Mouse (Mus musculus): ENCODE measurements around the gene Map3k14. TPM values are rescaled to one million over a fixed set of nuclear protein-coding genes. Genes with fewer than 3 reads are reported as not detected.

The Map3k14 gene
- polyA plus RNA-seq, 1 experiment from 2014 or later, result 1.6 TPM

GRCm38 (mm10) chr11:103246081-103246730 is 21.1 kb downstream of the Map3k14 start:
- no peak overlapping the region for H3K4me3 ChIP-seq (ENCODE audit: low read depth, low read length)
- H3K36me3 ChIP-seq (ENCODE audit: control insufficient read depth, insufficient read depth, low read length), result no peaks in the 10 kb centered on the region
- H3K9me3 ChIP-seq (ENCODE audit: control insufficient read depth, low read length), result no peaks in the 10 kb centered on the region
- DNase-seq (ENCODE audit: low spot score) (no peak), ATAC-seq (replicated peaks; ENCODE audit: low FRiP score) (no peak)
- H3K4me2 ChIP-seq, result no peak overlapping the region
- no peak overlapping the region for H3K9ac ChIP-seq (ENCODE audit: low read depth, low read length)
- H3K4me1 ChIP-seq (replicated peaks; ENCODE audit: control insufficient read depth, insufficient read depth, low read length), result peaks cover 16% of the 10 kb centered on the region
- peak overlapping the region; percentile 16; the same call in 1 of the 2 replicates for H3K27ac ChIP-seq (ENCODE audit: low read depth, low read length)
- 45% methylated on average over 10 of the region's 10 CpGs for WGBS
- H3K27me3 ChIP-seq (replicated peaks; ENCODE audit: control insufficient read depth, insufficient read depth, low read length), result no peaks in the 10 kb centered on the region

- Histone ChIP-seq H3K4me1 (replicated peaks; ENCODE audit: control insufficient read depth, insufficient read depth, low read length) (peaks cover 16% of the 10 kb centered on the region), H3K4me3 (ENCODE audit: low read depth, low read length) (no peak overlapping the region)
These were observed 22.4 kb downstream of the Map3k14 start for GRCm38 (mm10) chr11:103244856-103245255.

GRCm38 (mm10) chr11:103240740-103241139 is 26.5 kb downstream of the Map3k14 start:
- H3K9ac ChIP-seq (ENCODE audit: low read depth, low read length), result no peak overlapping the region
- DNase-seq (ENCODE audit: low spot score) (no peak), ATAC-seq (replicated peaks; ENCODE audit: low FRiP score) (no peak)
- no peaks in the 10 kb centered on the region for H3K27me3 ChIP-seq (replicated peaks; ENCODE audit: control insufficient read depth, insufficient read depth, low read length)
- H3K4me3 ChIP-seq (ENCODE audit: low read depth, low read length), result no peak overlapping the region
- no peaks in the 10 kb centered on the region; the same call in 1 of the 2 replicates for H3K36me3 ChIP-seq (ENCODE audit: control insufficient read depth, insufficient read depth, low read length)
- H3K4me2 ChIP-seq, result no peak overlapping the region
- 43% methylated on average over 7 of the region's 7 CpGs for WGBS
- H3K27ac ChIP-seq (ENCODE audit: low read depth, low read length), result no peak overlapping the region
- no peaks in the 10 kb centered on the region for H3K9me3 ChIP-seq (ENCODE audit: control insufficient read depth, low read length)
- peaks cover 2% of the 10 kb centered on the region for H3K4me1 ChIP-seq (replicated peaks; ENCODE audit: control insufficient read depth, insufficient read depth, low read length)

More at GRCm38 (mm10) chr11:103244856-103245255, 22.4 kb downstream of the Map3k14 start:
- H3K9ac ChIP-seq (ENCODE audit: low read depth, low read length), result no peak overlapping the region
- no peaks in the 10 kb centered on the region for H3K27me3 ChIP-seq (replicated peaks; ENCODE audit: control insufficient read depth, insufficient read depth, low read length)
- no peaks in the 10 kb centered on the region for H3K9me3 ChIP-seq (ENCODE audit: control insufficient read depth, low read length)
- DNase-seq (ENCODE audit: low spot score), result no peak
- H3K36me3 ChIP-seq (ENCODE audit: control insufficient read depth, insufficient read depth, low read length), result no peaks in the 10 kb centered on the region
- H3K4me2 ChIP-seq, result no peak overlapping the region
- ATAC-seq (replicated peaks; ENCODE audit: low FRiP score), result no peak
- H3K27ac ChIP-seq (ENCODE audit: low read depth, low read length), result no peak overlapping the region
- WGBS, result 84% methylated on average over 4 of the region's 4 CpGs

- 63% methylated on average over 9 of the region's 9 CpGs for WGBS
- Histone ChIP-seq H3K27ac (ENCODE audit: low read depth, low read length) (no peak overlapping the region), H3K4me2 (no peak overlapping the region), H3K4me3 (ENCODE audit: low read depth, low read length) (no peak overlapping the region), H3K36me3 (ENCODE audit: control insufficient read depth, insufficient read depth, low read length) (no peaks in the 10 kb centered on the region; the same call in 1 of the 2 replicates), H3K27me3 (replicated peaks; ENCODE audit: control insufficient read depth, insufficient read depth, low read length) (no peaks in the 10 kb centered on the region), H3K4me1 (replicated peaks; ENCODE audit: control insufficient read depth, insufficient read depth, low read length) (no peaks in the 10 kb centered on the region; the same call in 1 of the 2 replicates), H3K9me3 (ENCODE audit: control insufficient read depth, low read length) (no peaks in the 10 kb centered on the region), H3K9ac (ENCODE audit: low read depth, low read length) (no peak overlapping the region)
- DNase-seq (ENCODE audit: low spot score), result no peak
- no peak for ATAC-seq (replicated peaks; ENCODE audit: low FRiP score)
These were observed 29.5 kb downstream of the Map3k14 start for GRCm38 (mm10) chr11:103237757-103238156.

GRCm38 (mm10) chr11:103236903-103237302 is 30.4 kb downstream of the Map3k14 start:
- WGBS, result 80% methylated on average over 10 of the region's 10 CpGs
- ATAC-seq (replicated peaks; ENCODE audit: low FRiP score) (no peak), DNase-seq (ENCODE audit: low spot score) (no peak)
- Histone ChIP-seq H3K36me3 (ENCODE audit: control insufficient read depth, insufficient read depth, low read length) (no peaks in the 10 kb centered on the region; the same call in 1 of the 2 replicates), H3K4me1 (replicated peaks; ENCODE audit: control insufficient read depth, insufficient read depth, low read length) (no peaks in the 10 kb centered on the region; the same call in 1 of the 2 replicates), H3K9ac (ENCODE audit: low read depth, low read length) (no peak overlapping the region), H3K9me3 (ENCODE audit: control insufficient read depth, low read length) (no peaks in the 10 kb centered on the region), H3K4me3 (ENCODE audit: low read depth, low read length) (no peak overlapping the region), H3K27me3 (replicated peaks; ENCODE audit: control insufficient read depth, insufficient read depth, low read length) (no peaks in the 10 kb centered on the region), H3K27ac (ENCODE audit: low read depth, low read length) (no peak overlapping the region), H3K4me2 (no peak overlapping the region)

- Histone ChIP-seq H3K9me3 (ENCODE audit: control insufficient read depth, low read length) (no peaks in the 10 kb centered on the region), H3K27me3 (replicated peaks; ENCODE audit: control insufficient read depth, insufficient read depth, low read length) (no peaks in the 10 kb centered on the region), H3K9ac (ENCODE audit: low read depth, low read length) (no peak overlapping the region), H3K4me3 (ENCODE audit: low read depth, low read length) (no peak overlapping the region), H3K4me1 (replicated peaks; ENCODE audit: control insufficient read depth, insufficient read depth, low read length) (no peaks in the 10 kb centered on the region; the same call in 1 of the 2 replicates), H3K4me2 (no peak overlapping the region), H3K36me3 (ENCODE audit: control insufficient read depth, insufficient read depth, low read length) (no peaks in the 10 kb centered on the region; the same call in 1 of the 2 replicates), H3K27ac (ENCODE audit: low read depth, low read length) (no peak overlapping the region)
- DNase-seq (ENCODE audit: low spot score) (no peak), ATAC-seq (replicated peaks; ENCODE audit: low FRiP score) (no peak)
- 78% methylated on average over 6 of the region's 6 CpGs for WGBS
These were observed 30.8 kb downstream of the Map3k14 start for GRCm38 (mm10) chr11:103236431-103236830.

- no peak for DNase-seq (ENCODE audit: low spot score)
- ATAC-seq (replicated peaks; ENCODE audit: low FRiP score), result no peak
- no peaks in the 10 kb centered on the region; the same call in 1 of the 2 replicates for H3K36me3 ChIP-seq (ENCODE audit: control insufficient read depth, insufficient read depth, low read length)
- 64% methylated on average over 11 of the region's 11 CpGs for WGBS
- H3K4me1 ChIP-seq (replicated peaks; ENCODE audit: control insufficient read depth, insufficient read depth, low read length), result no peaks in the 10 kb centered on the region; the same call in 1 of the 2 replicates
- no peak overlapping the region for H3K4me2 ChIP-seq
- no peak overlapping the region for H3K4me3 ChIP-seq (ENCODE audit: low read depth, low read length)
- no peaks in the 10 kb centered on the region for H3K9me3 ChIP-seq (ENCODE audit: control insufficient read depth, low read length)
- no peaks in the 10 kb centered on the region for H3K27me3 ChIP-seq (replicated peaks; ENCODE audit: control insufficient read depth, insufficient read depth, low read length)
- no peak overlapping the region for H3K9ac ChIP-seq (ENCODE audit: low read depth, low read length)
- no peak overlapping the region for H3K27ac ChIP-seq (ENCODE audit: low read depth, low read length)
These were observed 31.6 kb downstream of the Map3k14 start for GRCm38 (mm10) chr11:103235702-103236101.

GRCm38 (mm10) chr11:103234447-103234846 is 32.8 kb downstream of the Map3k14 start:
- no peaks in the 10 kb centered on the region for H3K27me3 ChIP-seq (replicated peaks; ENCODE audit: control insufficient read depth, insufficient read depth, low read length)
- H3K9ac ChIP-seq (ENCODE audit: low read depth, low read length), result no peak overlapping the region
- ATAC-seq (replicated peaks; ENCODE audit: low FRiP score), result no peak
- no peak for DNase-seq (ENCODE audit: low spot score)
- H3K9me3 ChIP-seq (ENCODE audit: control insufficient read depth, low read length), result no peaks in the 10 kb centered on the region
- WGBS, result 79% methylated on average over 1 of the region's 1 CpGs
- H3K4me1 ChIP-seq (replicated peaks; ENCODE audit: control insufficient read depth, insufficient read depth, low read length), result no peaks in the 10 kb centered on the region
- no peak overlapping the region for H3K4me3 ChIP-seq (ENCODE audit: low read depth, low read length)
- no peak overlapping the region for H3K4me2 ChIP-seq
- H3K27ac ChIP-seq (ENCODE audit: low read depth, low read length), result no peak overlapping the region
- H3K36me3 ChIP-seq (ENCODE audit: control insufficient read depth, insufficient read depth, low read length), result peaks cover 2% of the 10 kb centered on the region

- H3K36me3 ChIP-seq (ENCODE audit: control insufficient read depth, insufficient read depth, low read length), result peaks cover 4% of the 10 kb centered on the region
These were observed 34.3 kb downstream of the Map3k14 start for GRCm38 (mm10) chr11:103232966-103233365.

More at GRCm38 (mm10) chr11:103232966-103233365, 34.3 kb downstream of the Map3k14 start:
- no peak overlapping the region for H3K9ac ChIP-seq (ENCODE audit: low read depth, low read length)
- no peak overlapping the region for H3K4me2 ChIP-seq
- ATAC-seq (replicated peaks; ENCODE audit: low FRiP score) (no peak), DNase-seq (ENCODE audit: low spot score) (peak; percentile 64)
- no peak overlapping the region for H3K4me3 ChIP-seq (ENCODE audit: low read depth, low read length)
- H3K9me3 ChIP-seq (ENCODE audit: control insufficient read depth, low read length), result no peaks in the 10 kb centered on the region
- no peaks in the 10 kb centered on the region for H3K4me1 ChIP-seq (replicated peaks; ENCODE audit: control insufficient read depth, insufficient read depth, low read length)
- no peak overlapping the region for H3K27ac ChIP-seq (ENCODE audit: low read depth, low read length)
- 28% methylated on average over 7 of the region's 7 CpGs for WGBS
- H3K27me3 ChIP-seq (replicated peaks; ENCODE audit: control insufficient read depth, insufficient read depth, low read length), result no peaks in the 10 kb centered on the region
